Mouse (Mus musculus) heart, embryonic 11.5 days (tissue): ENCODE results near the gene Prkca. TPM values are rescaled to one million over a fixed set of nuclear protein-coding genes. Genes with fewer than 3 reads are reported as not detected.

ENCODE experiments used
- ATAC-seq: fragments of 200-750 bp; cut with Nextera tagmentation; replicated peaks from 2 replicates; pipeline ENCODE4 v1.8.0; 2017; ENCODE audit warnings: moderate library complexity; ENCODE audit not compliant: insufficient number of reproducible peaks, low FRiP score, low TSS enrichment
- H3K27ac ChIP-seq: fragments of 300-500 bp; sonication (generic); 2 replicates; pipeline ENCODE4 v1.5.1; 2014; ENCODE audit warnings: mild to moderate bottlenecking, low read depth, low read length
- H3K27me3 ChIP-seq: fragments of 300-500 bp; sonication (generic); 2 replicates; pipeline ENCODE4 v1.6.1; 2014; ENCODE audit warnings: mild to moderate bottlenecking, low read length, mixed read lengths; ENCODE audit not compliant: control insufficient read depth, insufficient read depth
- H3K36me3 ChIP-seq: fragments of 300-500 bp; sonication (generic); 2 replicates; pipeline ENCODE4 v1.6.1; 2014; ENCODE audit warnings: mild to moderate bottlenecking, low read length, moderate library complexity, mixed read lengths; ENCODE audit not compliant: control insufficient read depth, insufficient read depth
- H3K4me1 ChIP-seq: fragments of 300-500 bp; sonication (generic); 2 replicates; pipeline ENCODE4 v1.6.1; 2014; ENCODE audit warnings: low read length; ENCODE audit not compliant: control insufficient read depth, insufficient read depth
- H3K4me2 ChIP-seq: fragments of 300-500 bp; sonication (generic); 2 replicates; pipeline ENCODE4 v1.6.1; 2014; ENCODE audit warnings: mild to moderate bottlenecking, moderate library complexity
- H3K4me3 ChIP-seq: fragments of 300-500 bp; sonication (generic); 2 replicates; pipeline ENCODE4 v1.5.1; 2014; ENCODE audit warnings: low read depth, low read length
- H3K9ac ChIP-seq: fragments of 300-500 bp; sonication (generic); 2 replicates; pipeline ENCODE4 v1.6.1; 2014; ENCODE audit warnings: mild to moderate bottlenecking, low read depth, low read length, moderate library complexity
- H3K9me3 ChIP-seq: fragments of 300-500 bp; sonication (generic); replicated peaks from 2 replicates; pipeline ENCODE4 v1.6.1; 2016; ENCODE audit warnings: low read length; ENCODE audit not compliant: control insufficient read depth
- WGBS: fragments of 180-500 bp; shearing (Covaris S2); extraction: QIAGEN DNeasy Blood & Tissue Kit; methylation state at CpG from one replicate; pipeline ENCODE4 v1.1.7; 2014; ENCODE audit not compliant: insufficient replicate concordance; 5-methylcytosine and 5-hydroxymethylcytosine counted together
- polyA plus RNA-seq: library from polyadenylated mRNA; unstranded; fragments of >200 nt; fragmentation: Nextera tagmentation; extraction: Ambion mirVana; gene quantifications from 2 replicates; pipeline ENCODE4 v1.2.1, GENCODE M21; 2014

The Prkca gene
- polyA plus RNA-seq, 1 experiment from 2014 or later = 16.9 TPM

DNA sequence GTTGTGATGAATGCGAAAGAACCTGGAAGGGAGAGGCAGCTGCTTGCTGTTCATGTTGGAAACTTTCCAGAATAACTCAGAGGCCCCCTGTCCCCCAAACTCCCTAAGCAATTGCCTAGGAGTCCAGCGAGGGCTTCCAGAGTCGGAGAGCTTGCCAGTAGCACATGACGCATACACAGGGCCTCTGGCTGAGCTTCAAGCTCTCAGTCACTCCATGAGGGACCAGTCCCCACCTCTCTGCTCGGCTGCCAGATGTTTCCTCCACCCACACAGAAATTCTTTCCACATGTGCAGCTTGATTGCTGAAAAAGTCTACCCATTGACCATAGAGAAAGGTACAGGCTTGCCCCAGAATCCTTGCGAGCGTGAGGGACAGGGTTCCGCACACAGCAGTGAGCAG lies 128.3 kb downstream of the Prkca start:
- Histone ChIP-seq H3K27me3 (no peaks in the 10 kb centered on the region), H3K9ac (no peak overlapping the region), H3K9me3 (no peaks in the 10 kb centered on the region), H3K4me3 (no peak overlapping the region), H3K27ac (0 out of 2 replicates have a peak overlapping the region, but pooled peaks have one; percentile 29), H3K4me2 (no peak overlapping the region), H3K36me3 (no peaks in the 10 kb centered on the region), H3K4me1 (peaks cover 17% of the 10 kb centered on the region)
- 54% methylated on average over 8 of the region's 8 CpGs for WGBS
- 0 out of 2 replicates have a peak, but pooled peaks have one; percentile 52 for ATAC-seq

DNA sequence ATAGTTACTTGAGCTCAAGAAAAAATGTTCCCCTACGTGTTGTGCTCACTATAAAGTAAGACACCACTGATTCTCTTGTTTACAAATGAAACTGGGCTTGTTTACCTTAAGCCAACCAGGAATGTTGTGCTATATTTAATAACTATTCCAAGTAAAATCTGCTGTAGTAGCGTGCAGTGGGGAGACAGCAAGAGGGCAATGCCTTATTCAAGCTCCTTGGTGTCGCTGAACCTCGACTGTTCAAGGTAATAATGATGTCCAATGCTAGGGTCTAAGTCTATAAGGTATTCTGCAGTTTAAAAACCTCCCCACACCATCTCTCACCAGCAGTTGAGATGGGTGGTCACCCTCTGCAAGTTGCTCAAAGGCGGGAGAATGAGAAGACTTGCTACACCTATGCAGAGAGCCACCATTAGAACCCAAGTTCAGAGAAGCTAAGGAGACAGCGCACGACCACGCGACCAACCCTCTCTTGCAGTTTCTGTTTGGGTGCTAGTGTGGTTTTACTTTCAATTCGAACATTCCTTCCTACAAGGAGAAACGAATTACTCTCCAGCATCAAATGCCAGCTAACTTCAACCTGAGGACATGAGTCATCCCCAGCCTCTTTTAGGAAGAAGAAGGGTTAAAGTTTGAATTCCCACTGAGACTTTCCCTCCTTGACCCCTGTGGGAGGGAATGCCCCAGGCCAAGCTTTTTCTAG lies 129.1 kb downstream of the Prkca start:
- no peak for ATAC-seq
- Histone ChIP-seq H3K36me3 (no peaks in the 10 kb centered on the region), H3K9ac (no peak overlapping the region), H3K27ac (no peak overlapping the region), H3K27me3 (no peaks in the 10 kb centered on the region), H3K4me3 (no peak overlapping the region), H3K9me3 (no peaks in the 10 kb centered on the region), H3K4me1 (peaks cover 17% of the 10 kb centered on the region), H3K4me2 (peak overlapping the region; percentile 10; the same call in 1 of the 2 replicates)
- 87% methylated on average over 11 of the region's 11 CpGs for WGBS

DNA sequence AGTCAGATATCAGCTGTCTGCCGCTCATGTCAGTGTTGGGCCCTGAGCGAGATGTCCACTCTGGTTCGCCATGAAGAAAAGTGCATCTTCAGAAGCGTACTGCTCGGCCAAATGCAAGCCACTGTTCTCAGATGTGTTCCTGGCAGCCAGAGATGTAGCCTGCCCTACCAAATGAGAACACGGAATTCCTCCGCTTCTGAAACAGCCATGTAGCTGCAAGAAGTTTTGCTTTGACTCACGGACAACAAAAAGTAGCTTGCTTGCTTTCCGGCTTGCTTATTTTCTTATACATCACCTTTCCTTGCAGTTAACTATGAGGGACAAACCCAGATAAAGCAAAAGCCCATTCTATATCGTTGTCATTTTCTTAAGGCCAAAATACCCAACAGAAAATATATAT lies 129.9 kb downstream of the Prkca start:
- no peaks in the 10 kb centered on the region for H3K9me3 ChIP-seq
- no peak overlapping the region for H3K9ac ChIP-seq
- no peak overlapping the region for H3K4me3 ChIP-seq
- no peak overlapping the region for H3K4me2 ChIP-seq
- H3K36me3 ChIP-seq = no peaks in the 10 kb centered on the region
- 89% methylated on average over 10 of the region's 10 CpGs for WGBS
- peaks cover 17% of the 10 kb centered on the region for H3K4me1 ChIP-seq
- no peak overlapping the region for H3K27ac ChIP-seq
- ATAC-seq = no peak
- no peaks in the 10 kb centered on the region for H3K27me3 ChIP-seq

DNA sequence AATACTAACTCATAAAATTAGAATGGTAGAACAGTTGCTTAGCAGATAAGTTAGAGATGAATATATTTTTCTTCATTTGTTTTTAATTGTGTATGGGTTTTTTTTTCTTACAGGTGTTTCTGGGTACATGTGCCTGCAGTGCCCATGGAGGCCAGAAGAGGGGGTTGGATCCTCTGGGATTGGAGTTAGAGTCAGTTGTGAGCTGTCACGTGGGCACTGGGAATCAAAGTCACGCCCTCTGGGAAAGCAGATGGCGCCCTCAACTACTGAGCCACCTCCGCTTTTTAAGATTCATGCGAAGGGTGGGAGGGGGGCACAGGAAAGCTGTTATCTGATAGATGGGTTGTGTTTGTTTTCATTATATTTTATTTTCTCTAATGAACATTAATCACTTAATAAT lies 131.1 kb downstream of the Prkca start:
- 86% methylated on average over 5 of the region's 5 CpGs for WGBS
- Histone ChIP-seq H3K27me3 (no peaks in the 10 kb centered on the region), H3K9ac (no peak overlapping the region), H3K9me3 (no peaks in the 10 kb centered on the region), H3K4me3 (no peak overlapping the region), H3K4me2 (no peak overlapping the region), H3K36me3 (no peaks in the 10 kb centered on the region), H3K27ac (no peak overlapping the region), H3K4me1 (peaks cover 17% of the 10 kb centered on the region)
- ATAC-seq = no peak

DNA sequence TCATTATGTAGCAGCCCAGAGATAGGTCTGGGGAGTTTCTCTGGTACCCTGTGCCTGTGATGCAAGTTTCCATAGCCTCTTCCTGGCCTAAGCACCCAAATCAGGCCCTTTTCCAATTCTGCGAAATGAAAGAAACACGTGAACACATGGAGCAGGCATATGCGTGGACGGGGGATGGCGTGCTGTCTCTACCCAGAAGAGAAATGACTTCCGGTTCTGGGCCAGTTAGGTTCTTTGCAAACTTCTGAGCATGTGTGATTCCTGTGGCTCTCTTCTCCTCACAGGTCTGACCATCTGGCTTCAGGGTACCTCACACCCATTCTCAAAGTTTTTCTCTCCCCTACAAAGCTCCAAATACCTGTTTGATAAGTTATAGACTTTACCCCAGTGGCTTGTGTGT lies 131.7 kb downstream of the Prkca start:
- Histone ChIP-seq H3K27me3 (no peaks in the 10 kb centered on the region), H3K9ac (no peak overlapping the region), H3K36me3 (no peaks in the 10 kb centered on the region), H3K9me3 (no peaks in the 10 kb centered on the region), H3K4me3 (no peak overlapping the region), H3K4me2 (no peak overlapping the region), H3K27ac (no peak overlapping the region), H3K4me1 (peaks cover 17% of the 10 kb centered on the region)
- 93% methylated on average over 6 of the region's 6 CpGs for WGBS
- ATAC-seq = no peak

DNA sequence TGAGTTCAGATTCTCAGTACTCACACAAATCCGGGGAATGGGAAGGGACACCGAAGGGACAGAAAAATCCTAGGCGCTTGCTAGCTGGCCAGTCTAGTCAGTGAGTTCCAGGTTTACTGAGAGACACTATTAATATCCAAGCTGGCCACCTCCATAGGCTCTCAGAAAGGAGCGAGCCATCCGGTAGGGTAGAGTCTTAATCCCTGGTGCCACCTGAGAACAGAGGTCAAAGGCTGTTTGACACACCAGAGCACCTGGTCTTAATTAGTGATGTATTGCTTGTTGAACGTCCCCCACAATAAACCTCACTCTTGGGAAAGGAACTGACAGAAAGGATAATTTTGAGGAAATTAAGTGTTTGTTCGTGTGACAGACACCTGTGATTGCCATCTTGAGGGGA lies 133.0 kb downstream of the Prkca start:
- 87% methylated on average over 7 of the region's 7 CpGs for WGBS
- no peak overlapping the region for H3K27ac ChIP-seq
- no peaks in the 10 kb centered on the region for H3K9me3 ChIP-seq
- H3K4me1 ChIP-seq = peaks cover 14% of the 10 kb centered on the region
- no peak overlapping the region for H3K4me3 ChIP-seq
- no peak overlapping the region for H3K9ac ChIP-seq
- H3K36me3 ChIP-seq = no peaks in the 10 kb centered on the region
- no peak for ATAC-seq
- H3K4me2 ChIP-seq = no peak overlapping the region
- no peaks in the 10 kb centered on the region for H3K27me3 ChIP-seq

DNA sequence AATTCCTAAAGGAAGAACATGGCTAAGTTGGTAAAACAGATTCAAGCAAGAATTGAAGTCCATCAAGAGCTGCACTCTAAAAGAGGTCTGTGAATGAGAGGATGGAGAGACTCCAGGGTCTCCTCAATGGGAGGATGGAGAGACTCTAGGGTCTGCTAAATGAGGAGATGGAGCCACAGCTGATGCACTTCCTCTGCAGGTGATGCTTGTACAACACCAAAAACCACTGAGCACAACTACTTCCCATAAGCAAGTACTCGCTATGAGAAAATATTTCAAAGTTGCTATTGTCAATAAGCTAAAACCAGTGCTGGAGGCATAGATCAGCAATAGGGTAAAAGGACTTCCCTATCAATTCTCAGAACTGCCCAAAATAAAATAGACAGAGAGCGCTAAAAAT lies 137.1 kb downstream of the Prkca start:
- WGBS = 93% methylated on average over 2 of the region's 2 CpGs
- no peak overlapping the region for H3K4me3 ChIP-seq
- ATAC-seq = no peak
- no peaks in the 10 kb centered on the region for H3K27me3 ChIP-seq
- no peaks in the 10 kb centered on the region for H3K9me3 ChIP-seq
- H3K4me1 ChIP-seq = peaks cover 15% of the 10 kb centered on the region
- H3K27ac ChIP-seq = no peak overlapping the region
- H3K9ac ChIP-seq = no peak overlapping the region
- no peaks in the 10 kb centered on the region for H3K36me3 ChIP-seq
- no peak overlapping the region for H3K4me2 ChIP-seq

DNA sequence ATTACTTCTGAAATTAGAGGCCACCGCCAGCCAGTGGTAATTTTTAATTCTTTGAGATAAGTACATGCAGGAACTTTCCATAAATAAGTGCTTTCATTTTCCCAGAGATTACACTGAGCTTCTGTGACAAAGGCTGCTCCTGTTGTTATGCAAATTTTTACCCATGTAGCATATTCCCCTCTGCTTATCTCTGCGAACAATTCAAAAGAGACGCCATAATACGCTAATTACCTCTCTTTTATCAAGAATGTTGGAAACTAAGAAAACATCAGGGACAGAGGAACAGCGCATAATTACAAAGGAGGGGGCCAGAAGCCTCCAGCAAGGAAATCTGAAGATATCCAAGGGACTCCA lies 138.9 kb downstream of the Prkca start:
- H3K9ac ChIP-seq = no peak overlapping the region
- H3K36me3 ChIP-seq = no peaks in the 10 kb centered on the region
- H3K27ac ChIP-seq = no peak overlapping the region
- peaks cover 15% of the 10 kb centered on the region for H3K4me1 ChIP-seq
- WGBS = 61% methylated on average over 5 of the region's 5 CpGs
- no peak for ATAC-seq
- no peaks in the 10 kb centered on the region for H3K9me3 ChIP-seq
- H3K4me3 ChIP-seq = no peak overlapping the region
- no peak overlapping the region for H3K4me2 ChIP-seq
- H3K27me3 ChIP-seq = no peaks in the 10 kb centered on the region

DNA sequence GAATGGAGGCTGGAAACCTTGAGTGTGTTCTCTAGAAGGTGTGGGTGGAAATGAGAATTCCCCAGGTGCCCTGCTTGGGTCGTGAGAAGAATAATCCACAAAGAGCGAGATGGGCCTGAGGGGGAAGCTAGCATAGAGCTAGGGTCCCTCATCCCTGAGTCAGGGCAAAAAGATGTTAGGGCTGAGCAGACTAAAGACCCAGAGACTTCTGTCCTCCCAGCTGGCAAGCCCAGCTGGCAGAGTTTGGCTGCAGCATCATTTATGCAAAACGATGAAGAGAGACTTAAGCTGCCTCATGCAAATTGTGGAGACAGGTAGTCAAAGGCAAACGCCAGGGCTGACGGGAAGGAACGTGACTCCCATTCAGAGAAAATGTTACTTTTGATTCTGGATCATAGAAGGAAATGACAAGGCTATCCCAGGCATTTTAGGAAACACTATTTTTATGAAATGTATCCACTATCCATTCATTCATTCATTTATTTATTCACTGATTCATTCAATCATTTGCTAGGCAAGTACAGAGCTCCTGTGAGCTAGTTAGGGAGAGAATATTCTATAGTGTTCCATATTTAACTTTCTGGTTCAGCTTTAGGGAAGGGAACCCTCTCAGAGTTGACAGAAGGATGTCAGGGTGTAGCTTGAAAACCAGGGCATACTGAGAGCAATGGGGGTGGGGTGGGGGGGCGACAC lies 139.4 kb downstream of the Prkca start:
- WGBS = 62% methylated on average over 7 of the region's 7 CpGs
- Histone ChIP-seq H3K4me2 (no peak overlapping the region), H3K4me3 (no peak overlapping the region), H3K9me3 (no peaks in the 10 kb centered on the region), H3K9ac (no peak overlapping the region), H3K4me1 (peaks cover 15% of the 10 kb centered on the region), H3K27me3 (no peaks in the 10 kb centered on the region), H3K27ac (no peak overlapping the region), H3K36me3 (no peaks in the 10 kb centered on the region)
- no peak for ATAC-seq
